Mouse (Mus musculus) megakaryocyte, embryonic 14.5 days (primary cell): ENCODE results near the gene Tspan4.

ENCODE experiments used
- FLI1 ChIP-seq: IDR thresholded peaks from 2 replicates; pipeline ENCODE4 v1.6.1; 2012; ENCODE audit warnings: low read length, inconsistent platforms, mixed read lengths
- GATA1 ChIP-seq: IDR thresholded peaks from 3 replicates; pipeline ENCODE4 v1.6.1; 2012; ENCODE audit warnings: mixed read lengths, low read length, inconsistent platforms, borderline replicate concordance

DNA sequence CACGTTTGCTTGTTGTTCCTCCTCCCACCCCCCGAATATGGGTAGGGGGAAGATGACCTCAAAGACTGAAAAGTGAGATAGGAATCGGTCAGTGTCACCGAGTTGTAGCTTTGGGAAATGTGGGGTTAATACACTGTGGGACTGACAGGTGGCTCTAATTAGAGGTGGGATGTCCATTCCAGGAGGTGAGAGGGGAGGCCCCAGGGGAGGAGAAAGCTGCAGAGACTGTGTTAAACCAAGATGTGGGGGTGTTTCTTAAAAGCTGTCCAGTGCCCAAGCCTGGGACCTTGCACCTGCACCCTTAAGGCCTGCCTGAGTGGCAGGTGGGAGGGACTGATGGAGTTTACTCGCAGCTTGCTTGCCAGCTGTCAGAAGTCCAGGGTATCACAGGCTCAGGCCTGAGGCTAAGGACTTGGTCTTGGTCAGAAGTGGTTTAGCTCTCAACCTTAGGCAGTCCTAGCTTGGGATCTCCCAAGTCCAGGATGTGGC, 12.7 kb upstream of the Tspan4 start:
- no peak for TF ChIP-seq GATA1
- TF ChIP-seq FLI1 = no peak
